Mouse (Mus musculus) liver, embryonic 11.5 days (tissue): Measurements from ENCODE around the gene Acox1. TPM values are rescaled to one million over a fixed set of nuclear protein-coding genes. Genes with fewer than 3 reads are reported as not detected.

Experiments
- ATAC-seq: fragments of 200-750 bp; cut with Nextera tagmentation; replicated peaks from 2 replicates; pipeline ENCODE4 v1.8.0; 2017; ENCODE audit warnings: moderate number of reproducible peaks, mild to moderate bottlenecking, moderate TSS enrichment, moderate library complexity; ENCODE audit not compliant: low FRiP score
- DNase-seq: peaks from one replicate; pipeline ENCODE4 v3.0.0-alpha.2; 2017; ENCODE audit warnings: low spot score
- H3K27ac ChIP-seq: fragments of 300-500 bp; sonication (generic); 2 replicates; pipeline ENCODE4 v1.5.1; 2014; ENCODE audit warnings: mild to moderate bottlenecking, low read depth, low read length, control low read depth
- H3K27me3 ChIP-seq: fragments of 300-500 bp; sonication (generic); replicated peaks from 2 replicates; pipeline ENCODE4 v1.6.1; 2014; ENCODE audit warnings: low read length, mixed read lengths; ENCODE audit not compliant: control insufficient read depth, insufficient read depth
- H3K36me3 ChIP-seq: fragments of 300-500 bp; sonication (generic); 2 replicates; pipeline ENCODE4 v1.6.1; 2014; ENCODE audit warnings: mild to moderate bottlenecking, low read length, moderate library complexity, mixed read lengths; ENCODE audit not compliant: control insufficient read depth, insufficient read depth
- H3K4me1 ChIP-seq: fragments of 300-500 bp; sonication (generic); replicated peaks from 2 replicates; pipeline ENCODE4 v1.6.1; 2014; ENCODE audit warnings: low read length, mixed read lengths; ENCODE audit not compliant: control insufficient read depth, insufficient read depth
- H3K4me2 ChIP-seq: fragments of 300-500 bp; sonication (generic); 2 replicates; pipeline ENCODE4 v1.6.1; 2014; ENCODE audit warnings: mild to moderate bottlenecking, control low read depth, moderate library complexity
- H3K4me3 ChIP-seq: fragments of 300-500 bp; sonication (generic); 2 replicates; pipeline ENCODE4 v1.5.1; 2014; ENCODE audit warnings: low read depth, low read length, control low read depth
- H3K9ac ChIP-seq: fragments of 300-500 bp; sonication (generic); 2 replicates; pipeline ENCODE4 v1.6.1; 2014; ENCODE audit warnings: low read depth, low read length, control low read depth
- H3K9me3 ChIP-seq: fragments of 300-500 bp; sonication (generic); 2 replicates; pipeline ENCODE4 v1.6.1; 2016; ENCODE audit warnings: low read length, inconsistent platforms, mixed read lengths; ENCODE audit not compliant: control insufficient read depth
- WGBS: fragments of 180-500 bp; shearing (Covaris S2); extraction: QIAGEN DNeasy Blood & Tissue Kit; methylation state at CpG from one replicate; pipeline ENCODE4 v1.1.7; 2014; 5-methylcytosine and 5-hydroxymethylcytosine counted together
- polyA plus RNA-seq: library from polyadenylated mRNA; unstranded; fragments of >200 nt; fragmentation: Nextera tagmentation; extraction: Ambion mirVana; gene quantifications from 2 replicates; pipeline ENCODE4 v1.2.1, GENCODE M21; 2014

Gene Acox1
- polyA plus RNA-seq, 1 experiment from 2014 or later = 23.6 TPM

GRCm38 (mm10) chr11:116216549-116216948 lies 17.7 kb upstream of the Acox1 start:
- 82% methylated on average over 11 of the region's 11 CpGs for WGBS
- no peak for ATAC-seq

GRCm38 (mm10) chr11:116215991-116216390 lies 17.1 kb upstream of the Acox1 start:
- no peak overlapping the region for H3K27ac ChIP-seq
- no peak overlapping the region for H3K9ac ChIP-seq
- H3K36me3 ChIP-seq = no peaks in the 10 kb centered on the region
- DNase-seq = no peak
- no peaks in the 10 kb centered on the region for H3K9me3 ChIP-seq
- H3K4me3 ChIP-seq = no peak overlapping the region
- no peak for ATAC-seq
- H3K4me2 ChIP-seq = no peak overlapping the region
- H3K4me1 ChIP-seq = peaks cover 17% of the 10 kb centered on the region
- peaks cover 6% of the 10 kb centered on the region for H3K27me3 ChIP-seq
- WGBS = 85% methylated on average over 6 of the region's 6 CpGs

More at GRCm38 (mm10) chr11:116216549-116216948, 17.7 kb upstream of the Acox1 start:
- Histone ChIP-seq H3K4me2 (no peak overlapping the region), H3K9me3 (no peaks in the 10 kb centered on the region), H3K27me3 (peaks cover 11% of the 10 kb centered on the region), H3K36me3 (no peaks in the 10 kb centered on the region), H3K4me1 (peaks cover 15% of the 10 kb centered on the region), H3K9ac (no peak overlapping the region), H3K27ac (no peak overlapping the region), H3K4me3 (no peak overlapping the region)
- DNase-seq = no peak

GRCm38 (mm10) chr11:116215181-116215580 lies 16.3 kb upstream of the Acox1 start:
- H3K27ac ChIP-seq = no peak overlapping the region
- H3K4me2 ChIP-seq = no peak overlapping the region
- WGBS = 77% methylated on average over 7 of the region's 7 CpGs
- no peaks in the 10 kb centered on the region for H3K36me3 ChIP-seq
- ATAC-seq (no peak), DNase-seq (no peak)
- H3K27me3 ChIP-seq = no peaks in the 10 kb centered on the region
- H3K9ac ChIP-seq = no peak overlapping the region
- peaks cover 17% of the 10 kb centered on the region for H3K4me1 ChIP-seq
- H3K4me3 ChIP-seq = no peak overlapping the region
- no peaks in the 10 kb centered on the region for H3K9me3 ChIP-seq

- ATAC-seq = no peak
- Histone ChIP-seq H3K4me1 (peaks cover 10% of the 10 kb centered on the region), H3K9me3 (no peaks in the 10 kb centered on the region), H3K4me3 (no peak overlapping the region), H3K9ac (no peak overlapping the region), H3K36me3 (no peaks in the 10 kb centered on the region), H3K27me3 (no peaks in the 10 kb centered on the region), H3K27ac (no peak overlapping the region), H3K4me2 (no peak overlapping the region)
- no peak for DNase-seq
- WGBS = 91% methylated on average over 13 of the region's 13 CpGs
Observed at GRCm38 (mm10) chr11:116213877-116214510, 15.1 kb upstream of the Acox1 start.

GRCm38 (mm10) chr11:116212847-116213246 lies 14.0 kb upstream of the Acox1 start:
- no peak overlapping the region for H3K27ac ChIP-seq
- peaks cover 3% of the 10 kb centered on the region; the same call in 1 of the 2 replicates for H3K4me1 ChIP-seq
- H3K4me2 ChIP-seq = no peak overlapping the region
- H3K9me3 ChIP-seq = no peaks in the 10 kb centered on the region
- ATAC-seq (no peak), DNase-seq (no peak)
- WGBS = 83% methylated on average over 6 of the region's 6 CpGs
- H3K4me3 ChIP-seq = no peak overlapping the region
- H3K9ac ChIP-seq = no peak overlapping the region
- no peaks in the 10 kb centered on the region for H3K27me3 ChIP-seq
- H3K36me3 ChIP-seq = no peaks in the 10 kb centered on the region

GRCm38 (mm10) chr11:116210696-116211095 lies 11.9 kb upstream of the Acox1 start:
- whole genome bisulfite sequencing = 66% methylated on average over 5 of the region's 5 CpGs
- ATAC-seq (no peak), DNase-seq (no peak)
- Histone ChIP-seq H3K4me3 (no peak overlapping the region), H3K4me1 (peaks cover 5% of the 10 kb centered on the region; the same call in 1 of the 2 replicates), H3K27ac (no peak overlapping the region), H3K9ac (no peak overlapping the region), H3K9me3 (no peaks in the 10 kb centered on the region), H3K4me2 (no peak overlapping the region), H3K36me3 (peaks cover 10% of the 10 kb centered on the region), H3K27me3 (no peaks in the 10 kb centered on the region)

- H3K27ac ChIP-seq = no peak overlapping the region
- DNase-seq = no peak
- no peak overlapping the region for H3K4me2 ChIP-seq
- no peak for ATAC-seq
- H3K27me3 ChIP-seq = no peaks in the 10 kb centered on the region
- H3K36me3 ChIP-seq = peaks cover 10% of the 10 kb centered on the region
- H3K4me1 ChIP-seq = peaks cover 5% of the 10 kb centered on the region; the same call in 1 of the 2 replicates
- no peaks in the 10 kb centered on the region for H3K9me3 ChIP-seq
- WGBS = 78% methylated on average over 8 of the region's 8 CpGs
- H3K4me3 ChIP-seq = no peak overlapping the region
- H3K9ac ChIP-seq = no peak overlapping the region
Observed at GRCm38 (mm10) chr11:116209257-116209656, 10.4 kb upstream of the Acox1 start.

- Histone ChIP-seq H3K36me3 (peaks cover 10% of the 10 kb centered on the region), H3K9ac (no peak overlapping the region), H3K27me3 (no peaks in the 10 kb centered on the region), H3K9me3 (no peaks in the 10 kb centered on the region), H3K4me2 (no peak overlapping the region), H3K4me1 (peaks cover 5% of the 10 kb centered on the region; the same call in 1 of the 2 replicates), H3K27ac (no peak overlapping the region), H3K4me3 (no peak overlapping the region)
- DNase-seq (no peak), ATAC-seq (no peak)
- 82% methylated on average over 3 of the region's 3 CpGs for WGBS
Observed at GRCm38 (mm10) chr11:116208660-116209059, 9.8 kb upstream of the Acox1 start.

- no peak overlapping the region for H3K27ac ChIP-seq
- H3K27me3 ChIP-seq = no peaks in the 10 kb centered on the region
- 56% methylated on average over 4 of the region's 4 CpGs for WGBS
- no peak; the same call in 1 of the 2 replicates for ATAC-seq
- no peaks in the 10 kb centered on the region for H3K9me3 ChIP-seq
- peaks cover 10% of the 10 kb centered on the region for H3K36me3 ChIP-seq
- H3K4me3 ChIP-seq = no peak overlapping the region
- H3K4me1 ChIP-seq = peaks cover 5% of the 10 kb centered on the region; the same call in 1 of the 2 replicates
- H3K9ac ChIP-seq = no peak overlapping the region
- no peak overlapping the region for H3K4me2 ChIP-seq
- no peak for DNase-seq
Observed at GRCm38 (mm10) chr11:116206678-116207077, 7.8 kb upstream of the Acox1 start.
